Mouse (Mus musculus) limb, embryonic 11.5 days (tissue): ENCODE data around the gene Zfp286. TPM values are rescaled to one million over a fixed set of nuclear protein-coding genes. Genes with fewer than 3 reads are reported as not detected.

Experiments
- ATAC-seq: fragments of 200-750 bp; cut with Nextera tagmentation; 2 replicates; pipeline ENCODE4 v1.8.0; 2017; ENCODE audit warnings: low read depth; ENCODE audit not compliant: insufficient number of reproducible peaks, low FRiP score, low TSS enrichment
- DNase-seq: peaks from one replicate; pipeline ENCODE4 v3.0.0-alpha.2; 2015; ENCODE audit warnings: low spot score
- H3K27ac ChIP-seq: fragments of 300-500 bp; sonication (generic); replicated peaks from 2 replicates; pipeline ENCODE4 v1.5.1; 2014; ENCODE audit warnings: low read depth, mild to moderate bottlenecking, low read length
- H3K27me3 ChIP-seq: fragments of 300-500 bp; sonication (generic); 2 replicates; pipeline ENCODE4 v1.6.1; 2014; ENCODE audit warnings: mild to moderate bottlenecking, low read length, mixed read lengths; ENCODE audit not compliant: control insufficient read depth, insufficient read depth
- H3K36me3 ChIP-seq: fragments of 300-500 bp; sonication (generic); 2 replicates; pipeline ENCODE4 v1.6.1; 2014; ENCODE audit warnings: mild to moderate bottlenecking, low read length, moderate library complexity, mixed read lengths; ENCODE audit not compliant: control insufficient read depth, insufficient read depth
- H3K4me1 ChIP-seq: fragments of 300-500 bp; sonication (generic); 2 replicates; pipeline ENCODE4 v1.6.1; 2014; ENCODE audit warnings: low read length, mixed read lengths; ENCODE audit not compliant: control insufficient read depth, insufficient read depth
- H3K4me2 ChIP-seq: fragments of 300-500 bp; sonication (generic); 2 replicates; pipeline ENCODE4 v1.6.1; 2014; ENCODE audit warnings: low read depth, mild to moderate bottlenecking, moderate library complexity; ENCODE audit not compliant: severe bottlenecking
- H3K4me3 ChIP-seq: fragments of 300-500 bp; sonication (generic); 2 replicates; pipeline ENCODE4 v1.5.1; 2014; ENCODE audit warnings: low read depth, low read length
- H3K9ac ChIP-seq: fragments of 300-500 bp; sonication (generic); 2 replicates; pipeline ENCODE4 v1.6.1; 2014; ENCODE audit warnings: mild to moderate bottlenecking, low read length
- H3K9me3 ChIP-seq: fragments of 300-500 bp; sonication (generic); 2 replicates; pipeline ENCODE4 v1.6.1; 2016; ENCODE audit warnings: low read length; ENCODE audit not compliant: control insufficient read depth
- WGBS: fragments of 180-500 bp; shearing (Covaris S2); extraction: QIAGEN DNeasy Blood & Tissue Kit; methylation state at CpG from one replicate; pipeline ENCODE4 v1.1.7; 2014; 5-methylcytosine and 5-hydroxymethylcytosine counted together
- polyA plus RNA-seq: library from polyadenylated mRNA; unstranded; fragments of >200 nt; fragmentation: Nextera tagmentation; extraction: Ambion mirVana; gene quantifications from 2 replicates; pipeline ENCODE4 v1.2.1, GENCODE M21; 2014

The Zfp286 gene
- polyA plus RNA-seq, 1 experiment from 2014 or later, result 33.8 TPM

DNA sequence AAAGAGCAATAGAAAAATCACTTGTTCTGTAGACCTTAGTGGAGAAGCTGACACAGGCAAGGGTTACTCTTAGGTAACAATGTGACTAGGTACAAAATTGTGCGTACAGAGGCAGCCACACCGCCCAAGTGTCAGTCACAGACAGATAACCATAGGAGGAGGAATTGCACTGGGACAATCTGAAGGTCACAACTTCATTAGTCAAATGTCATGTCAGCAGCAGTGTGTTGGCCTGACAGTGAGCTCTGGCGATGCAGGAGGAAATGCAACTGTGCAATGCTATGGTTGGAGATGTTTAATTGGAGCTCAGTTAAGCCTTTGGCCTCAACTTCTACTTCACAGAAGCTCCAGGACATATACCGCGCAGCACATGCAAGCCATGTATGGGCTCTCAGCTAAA is 78.6 kb downstream of the Zfp286 start:
- H3K27ac ChIP-seq, result no peak overlapping the region
- no peak overlapping the region for H3K9ac ChIP-seq
- DNase-seq, result no peak
- H3K4me2 ChIP-seq, result no peak overlapping the region
- 89% methylated on average over 5 of the region's 5 CpGs for WGBS
- peaks cover 10% of the 10 kb centered on the region; the same call in 1 of the 2 replicates for H3K36me3 ChIP-seq
- ATAC-seq, result no peak
- H3K9me3 ChIP-seq, result no peaks in the 10 kb centered on the region
- no peaks in the 10 kb centered on the region for H3K27me3 ChIP-seq
- no peak overlapping the region for H3K4me3 ChIP-seq
- no peaks in the 10 kb centered on the region for H3K4me1 ChIP-seq

DNA sequence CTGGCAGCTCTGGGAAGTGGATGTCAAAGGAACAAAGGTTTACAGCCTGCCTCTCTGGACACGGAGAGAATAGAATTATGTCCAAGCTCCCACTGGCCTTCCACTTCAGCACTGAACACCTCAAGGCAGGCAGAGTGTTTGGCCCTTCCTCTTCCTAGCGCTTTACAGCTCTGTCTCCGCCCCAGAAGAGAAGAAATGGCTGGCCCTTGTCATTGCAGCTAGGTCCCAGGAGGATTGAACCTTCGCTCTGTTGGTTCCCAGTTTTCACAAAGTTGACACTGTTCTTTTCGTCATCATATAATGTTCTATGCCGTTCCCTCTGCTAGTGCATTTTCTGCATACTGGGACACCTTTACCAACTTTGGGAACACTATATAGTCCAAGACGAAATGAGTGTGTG is 81.0 kb downstream of the Zfp286 start:
- Histone ChIP-seq H3K4me1 (no peaks in the 10 kb centered on the region), H3K36me3 (0 out of 2 replicates have a peak, but pooled peaks cover 4% of the 10 kb centered on the region), H3K27me3 (no peaks in the 10 kb centered on the region), H3K9ac (no peak overlapping the region), H3K4me3 (no peak overlapping the region), H3K4me2 (no peak overlapping the region), H3K27ac (no peak overlapping the region), H3K9me3 (no peaks in the 10 kb centered on the region)
- WGBS, result 80% methylated on average over 7 of the region's 7 CpGs
- no peak for DNase-seq
- no peak for ATAC-seq

DNA sequence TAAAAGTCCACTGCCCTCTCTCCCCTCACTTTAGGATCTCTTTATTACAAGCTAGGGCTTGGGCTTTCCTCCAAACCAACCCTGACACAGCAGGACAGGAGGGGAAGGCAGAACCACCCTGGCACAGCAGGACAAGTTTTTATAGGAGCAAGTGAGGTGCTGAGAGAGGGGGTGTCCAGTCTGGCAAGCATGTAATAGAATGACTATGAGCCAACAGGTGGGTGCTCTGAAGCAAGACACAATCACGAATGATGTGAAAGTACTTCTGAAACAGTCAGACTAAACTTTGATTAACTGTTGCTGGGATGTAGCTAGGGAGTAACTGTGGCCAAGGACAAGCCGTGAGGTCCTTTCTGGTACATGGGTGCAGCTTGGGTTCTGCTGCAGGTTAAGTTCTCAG is 83.1 kb downstream of the Zfp286 start:
- Histone ChIP-seq H3K4me1 (no peaks in the 10 kb centered on the region), H3K9ac (no peak overlapping the region), H3K36me3 (no peaks in the 10 kb centered on the region), H3K9me3 (no peaks in the 10 kb centered on the region), H3K4me2 (no peak overlapping the region), H3K27ac (no peak overlapping the region), H3K27me3 (no peaks in the 10 kb centered on the region), H3K4me3 (no peak overlapping the region)
- ATAC-seq (no peak), DNase-seq (no peak)
- 80% methylated on average over 2 of the region's 2 CpGs for WGBS

Other genes starting within 250 kb of the Zfp286 start
- gene Ubb, start 238.3 kb downstream of the Zfp286 start, polyA plus RNA-seq, result 3,696 and 3,837 TPM in 2 replicates
- 0.69 and 1.4 TPM in 2 replicates for gene Trpv2, start 215.0 kb downstream of the Zfp286 start, polyA plus RNA-seq
- gene Lrrc75a, start 140.9 kb downstream of the Zfp286 start, polyA plus RNA-seq, result 20.6 TPM in 2 replicates
- 54.1 and 60.7 TPM in 2 replicates for gene Mmgt2, start 140.8 kb downstream of the Zfp286 start, polyA plus RNA-seq
- gene Zfp287, start 57.6 kb downstream of the Zfp286 start, polyA plus RNA-seq, result 13.1 and 16.3 TPM in 2 replicates
- 0.99 TPM in 1 of 2 replicates, not detected in the other for gene Gm10428, start 36.4 kb downstream of the Zfp286 start, polyA plus RNA-seq
- 4.3 and 4.8 TPM in 2 replicates for gene Trim16, start 30.8 kb upstream of the Zfp286 start, polyA plus RNA-seq
- 0.67 and 0.91 TPM in 2 replicates for gene Fbxw10, start 57.6 kb upstream of the Zfp286 start, polyA plus RNA-seq
- gene Tvp23b, start 90.0 kb upstream of the Zfp286 start, polyA plus RNA-seq, result 40.5 and 43.7 TPM in 2 replicates
- gene Cdrt4, start 161.7 kb upstream of the Zfp286 start, polyA plus RNA-seq, result 0.29 TPM in 1 of 2 replicates, not detected in the other